Comparison of ENCODE assay signal across 24 mouse cellular contexts in the genomic region with DNA sequence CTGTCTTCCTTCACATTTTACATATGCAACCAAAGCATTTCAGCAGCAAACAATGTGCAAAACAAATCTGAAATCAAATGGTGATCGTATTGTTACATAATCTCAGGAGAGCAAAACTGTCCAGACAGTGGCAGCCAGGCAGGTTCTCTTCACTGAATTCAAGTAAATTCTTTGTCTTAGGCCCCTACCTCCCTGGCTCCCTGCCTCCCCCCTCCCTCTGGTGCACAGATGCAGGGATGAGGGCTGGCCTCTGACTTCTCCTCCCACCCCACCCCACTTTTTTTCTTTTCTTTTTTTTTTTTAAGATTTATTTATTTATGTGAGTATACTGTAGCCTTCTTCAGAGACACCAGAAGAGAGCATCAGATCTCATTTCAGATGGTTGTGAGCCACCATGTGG. TPM values are rescaled to one million over a fixed set of nuclear protein-coding genes. Genes with fewer than 3 reads are reported as not detected.
DNase-seq lines count a peak whose midpoint lies in the region; ATAC-seq and TF ChIP-seq lines count a peak whose summit lies in the region.
"Had no signal": no experiment of that assay in that cellular context is flagged by ENCODE, and none has a peak within 500 bp of the region (broad histone marks: within the 10 kb centered on the region; RNA-seq: fewer than 3 reads in every experiment).

No protein-coding gene starts in this region.

- no peak for TF ChIP-seq EP300 in heart, adult 2 months (IDR thresholded peaks at IDR 0.05; ENCODE audit: insufficient read depth, low read depth, low read length)
- no peak for TF ChIP-seq EP300 in heart, postnatal 0 days (IDR thresholded peaks at IDR 0.05; ENCODE audit: low read depth)

- peaks cover 8% of the 10 kb centered on the region for H3K36me3 ChIP-seq in heart, adult 2 months (ENCODE audit: control insufficient read depth, insufficient read depth, low read length)
- peaks cover under 1% of the 10 kb centered on the region; the same call in 1 of the 2 replicates for H3K36me3 ChIP-seq in heart, embryonic 12.5 days
- H3K36me3 ChIP-seq in heart, embryonic 15.5 days, result no peaks in the 10 kb centered on the region; the same call in 1 of the 2 replicates
- H3K36me3 ChIP-seq in heart, postnatal 0 days (replicated peaks; ENCODE audit: control insufficient read depth, insufficient read depth, low read length), result 0 out of 2 replicates have a peak, but pooled peaks cover 3% of the 10 kb centered on the region
- H3K36me3 ChIP-seq in kidney, embryonic 14.5 days (ENCODE audit: control insufficient read depth, insufficient read depth, low read length), result no peaks in the 10 kb centered on the region
- H3K36me3 ChIP-seq: embryonic facial prominence, embryonic 12.5 days; embryonic facial prominence, embryonic 15.5 days had no signal

- 58% methylated on average over 1 of the region's 1 CpGs for WGBS in heart, adult 2 months
- WGBS in heart, embryonic 12.5 days, result 88% methylated on average over 1 of the region's 1 CpGs
- whole genome bisulfite sequencing in heart, embryonic 15.5 days, result 80% methylated on average over 1 of the region's 1 CpGs
- 65% methylated on average over 1 of the region's 1 CpGs for whole genome bisulfite sequencing in heart, postnatal 0 days
- WGBS in kidney, embryonic 14.5 days, result 93% methylated on average over 1 of the region's 1 CpGs

- TF ChIP-seq CTCF in heart, adult 2 months (IDR thresholded peaks at IDR 0.05), result no peak
- TF ChIP-seq CTCF in heart, postnatal 0 days (IDR thresholded peaks at IDR 0.05; ENCODE audit: low read depth), result no peak

- H3K27ac ChIP-seq in heart, adult 2 months, result peak overlapping the region; percentile 98
- H3K27ac ChIP-seq in heart, embryonic 12.5 days (ENCODE audit: poor library complexity, severe bottlenecking), result peak overlapping the region; percentile 82
- H3K27ac ChIP-seq in heart, embryonic 15.5 days, result peak overlapping the region; percentile 99
- H3K27ac ChIP-seq in heart, postnatal 0 days (ENCODE audit: low read depth), result peak overlapping the region; percentile 79
- H3K27ac ChIP-seq in kidney, embryonic 14.5 days (ENCODE audit: low read depth, low read length), result no peak overlapping the region
- H3K27ac ChIP-seq: embryonic facial prominence, embryonic 12.5 days; embryonic facial prominence, embryonic 15.5 days; hindbrain, embryonic 14.5 days; hindbrain, postnatal 0 days had no signal

- no peaks in the 10 kb centered on the region for H3K79me2 ChIP-seq in heart, adult 2 months (replicated peaks; ENCODE audit: control insufficient read depth, insufficient read depth, low read length)

- intact Hi-C loops in heart, adult 2 months (cut with DNase I), result loop anchor here (2.0 kb wide), 1 partner anchor 28 kb away; no protein-coding TSS in a partner anchor
- intact Hi-C loops in heart, postnatal 25 days (cut with DNase I), result loop anchor here (1.0 to 10.0 kb wide), 3 partner anchors 55 to 494 kb away; partner anchors contain the start of gene Zzz3
- intact Hi-C loops in heart, postnatal 10 days (cut with DNase I), result loop anchor here (5.0 kb wide), 1 partner anchor 492 kb away; no protein-coding TSS in a partner anchor

- DNase-seq in heart, adult 2 months, result no peak
- DNase-seq in heart, postnatal 25 days (ENCODE audit: low spot score), result no peak
- DNase-seq in heart, postnatal 4 days, result no peak
- no peak for DNase-seq in heart, postnatal 10 days
- DNase-seq in heart, postnatal 0 days (ENCODE audit: low spot score), result no peak
- DNase-seq: adrenal gland, adult 2 months; adrenal gland, postnatal 14 days; cerebellum, adult 11 months; cerebellum, adult 2 months; cerebellum, adult 9-11 months; cerebellum, postnatal 25 days; forebrain, postnatal 0 days; gastrocnemius, postnatal 25 days; kidney, adult 18-20 months; kidney, adult 9 months had no signal

- H3K9ac ChIP-seq in heart, adult 2 months (ENCODE audit: low read depth, low read length), result peak overlapping the region; percentile 44
- H3K9ac ChIP-seq in heart, embryonic 12.5 days, result peak overlapping the region; percentile 2; the same call in 1 of the 2 replicates
- peak overlapping the region; percentile 48; the same call in 1 of the 2 replicates for H3K9ac ChIP-seq in heart, embryonic 15.5 days
- 0 out of 2 replicates have a peak overlapping the region, but pooled peaks have one; percentile 11 for H3K9ac ChIP-seq in heart, postnatal 0 days (replicated peaks; ENCODE audit: low read depth, low read length)
- no peak overlapping the region for H3K9ac ChIP-seq in kidney, embryonic 14.5 days (ENCODE audit: low read depth, low read length)
- H3K9ac ChIP-seq: embryonic facial prominence, embryonic 12.5 days; embryonic facial prominence, embryonic 15.5 days; forebrain, postnatal 0 days; hindbrain, embryonic 14.5 days had no signal

- H3K9me3 ChIP-seq in heart, embryonic 12.5 days (replicated peaks), result no peaks in the 10 kb centered on the region
- H3K9me3 ChIP-seq in heart, embryonic 15.5 days (replicated peaks), result no peaks in the 10 kb centered on the region
- no peaks in the 10 kb centered on the region for H3K9me3 ChIP-seq in heart, postnatal 0 days (replicated peaks; ENCODE audit: control insufficient read depth, low read length)
- H3K9me3 ChIP-seq in kidney, embryonic 14.5 days (ENCODE audit: control insufficient read depth, low read length), result no peaks in the 10 kb centered on the region
- H3K9me3 ChIP-seq: embryonic facial prominence, embryonic 12.5 days; embryonic facial prominence, embryonic 15.5 days had no signal

- H3K4me3 ChIP-seq in heart, adult 2 months, result no peak overlapping the region
- no peak overlapping the region for H3K4me3 ChIP-seq in heart, embryonic 12.5 days
- 0 out of 2 replicates have a peak overlapping the region, but pooled peaks have one; percentile 4 for H3K4me3 ChIP-seq in heart, embryonic 15.5 days
- no peak overlapping the region for H3K4me3 ChIP-seq in heart, postnatal 0 days (ENCODE audit: low read depth, low read length)
- no peak overlapping the region for H3K4me3 ChIP-seq in kidney, embryonic 14.5 days (ENCODE audit: low read length)
- H3K4me3 ChIP-seq: embryonic facial prominence, embryonic 12.5 days; embryonic facial prominence, embryonic 15.5 days had no signal

- peaks cover 3% of the 10 kb centered on the region for H3K4me1 ChIP-seq in heart, adult 2 months (ENCODE audit: control insufficient read depth, insufficient read depth, low read length)
- peaks cover 47% of the 10 kb centered on the region for H3K4me1 ChIP-seq in heart, embryonic 12.5 days (replicated peaks)
- H3K4me1 ChIP-seq in heart, embryonic 15.5 days (replicated peaks), result peaks cover 34% of the 10 kb centered on the region
- H3K4me1 ChIP-seq in heart, postnatal 0 days (ENCODE audit: control insufficient read depth, insufficient read depth), result peaks cover 12% of the 10 kb centered on the region
- H3K4me1 ChIP-seq in kidney, embryonic 14.5 days (ENCODE audit: control insufficient read depth, insufficient read depth, low read length), result peaks cover 14% of the 10 kb centered on the region; the same call in 1 of the 2 replicates

- H3K27me3 ChIP-seq in heart, adult 2 months (ENCODE audit: control insufficient read depth, insufficient read depth, low read length), result no peaks in the 10 kb centered on the region
- H3K27me3 ChIP-seq in heart, embryonic 12.5 days (replicated peaks), result no peaks in the 10 kb centered on the region
- no peaks in the 10 kb centered on the region for H3K27me3 ChIP-seq in heart, embryonic 15.5 days
- no peaks in the 10 kb centered on the region for H3K27me3 ChIP-seq in heart, postnatal 0 days (ENCODE audit: control insufficient read depth, insufficient read depth, low read length)
- H3K27me3 ChIP-seq in kidney, embryonic 14.5 days (ENCODE audit: control insufficient read depth, insufficient read depth, low read length), result peaks cover 5% of the 10 kb centered on the region; the same call in 1 of the 2 replicates

- TF ChIP-seq POLR2A in heart, adult 2 months (IDR thresholded peaks at IDR 0.05; ENCODE audit: insufficient read depth, low read depth, low read length), result no peak

- H3K4me2 ChIP-seq in heart, embryonic 12.5 days, result peak overlapping the region; percentile 5
- H3K4me2 ChIP-seq in heart, embryonic 15.5 days, result peak overlapping the region; percentile 42
- H3K4me2 ChIP-seq in heart, postnatal 0 days (ENCODE audit: low read depth, low read length), result 0 out of 2 replicates have a peak overlapping the region, but pooled peaks have one; percentile 16
- no peak overlapping the region for H3K4me2 ChIP-seq in kidney, embryonic 14.5 days (replicated peaks; ENCODE audit: low read depth, low read length)
- H3K4me2 ChIP-seq: embryonic facial prominence, embryonic 12.5 days; embryonic facial prominence, embryonic 15.5 days; hindbrain, embryonic 14.5 days had no signal

- ATAC-seq in heart, embryonic 12.5 days (ENCODE audit: insufficient number of reproducible peaks, low FRiP score), result no peak
- no peak for ATAC-seq in heart, embryonic 15.5 days (replicated peaks; ENCODE audit: insufficient number of reproducible peaks, insufficient read depth, low FRiP score, low read depth)
- ATAC-seq in heart, postnatal 0 days (ENCODE audit: insufficient read depth, low read depth), result no peak
- no peak for ATAC-seq in kidney, embryonic 14.5 days (ENCODE audit: low FRiP score, low TSS enrichment)
- ATAC-seq: inflammation-experienced regulatory T-cells, adult 6 months had no signal

RNA-seq across cellular contexts. Expression of gene Nexn, which starts 5.8 kb away (rescaled TPM):
- total RNA-seq in heart, adult 2 months (2021), result 100 to 1,000 TPM; 316 to 339 TPM
- polyA plus RNA-seq in heart, adult 2 months (2012; rRNA removed), result 16.4 and 27.2 TPM in 2 replicates
- total RNA-seq in heart, postnatal 25 days (2021), result 100 to 1,000 TPM; 324 to 334 TPM
- 226 and 246 TPM in 2 replicates for polyA plus RNA-seq in heart, embryonic 12.5 days (2016; fragmentation: Nextera tagmentation; extraction: Ambion mirVana)
- total RNA-seq in heart, postnatal 4 days (2021), result 100 to 1,000 TPM; 281 to 301 TPM
- polyA plus RNA-seq in heart, embryonic 15.5 days (2015; fragmentation: Nextera tagmentation; extraction: Ambion mirVana), result 196 and 326 TPM in 2 replicates
- total RNA-seq in heart, postnatal 10 days (2021), result 100 to 1,000 TPM; 284 to 289 TPM
- 32.1 and 88.6 TPM in 2 replicates for total RNA-seq in heart, postnatal 0 days (2014; rRNA removed; ENCODE audit: low replicate concordance)
- polyA plus RNA-seq in heart, postnatal 0 days (2015; fragmentation: Nextera tagmentation; extraction: Ambion mirVana), result 314 and 316 TPM in 2 replicates
- polyA plus RNA-seq in kidney, embryonic 14.5 days (2014; fragmentation: Nextera tagmentation; extraction: Ambion mirVana), result 5.1 and 6.3 TPM in 2 replicates
- total RNA-seq: granulocyte monocyte progenitor cell, adult 5-6 weeks had no signal
- polyA plus RNA-seq: adrenal gland, adult 2 months had no signal

RNA-seq across cellular contexts. Expression of gene Fubp1, which starts 50.1 kb away (rescaled TPM):
- 10 to 100 TPM; 54.2 to 58.0 TPM for total RNA-seq in heart, adult 2 months (2021)
- 39.4 and 61.3 TPM in 2 replicates for polyA plus RNA-seq in heart, adult 2 months (2012; rRNA removed)
- total RNA-seq in heart, postnatal 25 days (2021), result 10 to 100 TPM; 54.6 to 58.4 TPM
- 142 and 146 TPM in 2 replicates for polyA plus RNA-seq in heart, embryonic 12.5 days (2016; fragmentation: Nextera tagmentation; extraction: Ambion mirVana)
- total RNA-seq in heart, postnatal 4 days (2021), result 100 to 1,000 TPM in 1 of 2 experiments, 10 to 100 TPM in 1; 99.9 to 108 TPM
- polyA plus RNA-seq in heart, embryonic 15.5 days (2015; fragmentation: Nextera tagmentation; extraction: Ambion mirVana), result 106 and 115 TPM in 2 replicates
- 10 to 100 TPM; 82.2 to 90.6 TPM for total RNA-seq in heart, postnatal 10 days (2021)
- 71.2 and 131 TPM in 2 replicates for total RNA-seq in heart, postnatal 0 days (2014; rRNA removed; ENCODE audit: low replicate concordance)
- polyA plus RNA-seq in heart, postnatal 0 days (2015; fragmentation: Nextera tagmentation; extraction: Ambion mirVana), result 72.9 and 80.7 TPM in 2 replicates
- polyA plus RNA-seq in kidney, embryonic 14.5 days (2014; fragmentation: Nextera tagmentation; extraction: Ambion mirVana), result 283 and 332 TPM in 2 replicates

RNA-seq across cellular contexts. Expression of gene Dnajb4, which starts 50.3 kb away (rescaled TPM):
- 100 to 1,000 TPM in 1 of 2 experiments, 10 to 100 TPM in 1; 98.4 to 102 TPM for total RNA-seq in heart, adult 2 months (2021)
- polyA plus RNA-seq in heart, adult 2 months (2012; rRNA removed), result 18.1 and 43.8 TPM in 2 replicates
- total RNA-seq in heart, postnatal 25 days (2021), result 100 to 1,000 TPM in 1 of 2 experiments, 10 to 100 TPM in 1; 87.8 to 113 TPM
- polyA plus RNA-seq in heart, embryonic 12.5 days (2016; fragmentation: Nextera tagmentation; extraction: Ambion mirVana), result 53.0 and 56.3 TPM in 2 replicates
- 10 to 100 TPM; 58.3 to 62.3 TPM for total RNA-seq in heart, postnatal 4 days (2021)
- polyA plus RNA-seq in heart, embryonic 15.5 days (2015; fragmentation: Nextera tagmentation; extraction: Ambion mirVana), result 44.4 and 50.3 TPM in 2 replicates
- total RNA-seq in heart, postnatal 10 days (2021), result 10 to 100 TPM; 70.3 to 70.6 TPM
- total RNA-seq in heart, postnatal 0 days (2014; rRNA removed; ENCODE audit: low replicate concordance), result 52.9 and 54.5 TPM in 2 replicates
- 60.1 TPM in 2 replicates for polyA plus RNA-seq in heart, postnatal 0 days (2015; fragmentation: Nextera tagmentation; extraction: Ambion mirVana)
- 23.9 and 26.2 TPM in 2 replicates for polyA plus RNA-seq in kidney, embryonic 14.5 days (2014; fragmentation: Nextera tagmentation; extraction: Ambion mirVana)
